Mouse (Mus musculus): ENCODE results near the gene Dnah8. TPM values are rescaled to one million over a fixed set of nuclear protein-coding genes. Genes with fewer than 3 reads are reported as not detected.

Dnah8 gene
- polyA plus RNA-seq, 1 experiment from 2014 or later, result 0.43 TPM

DNA sequence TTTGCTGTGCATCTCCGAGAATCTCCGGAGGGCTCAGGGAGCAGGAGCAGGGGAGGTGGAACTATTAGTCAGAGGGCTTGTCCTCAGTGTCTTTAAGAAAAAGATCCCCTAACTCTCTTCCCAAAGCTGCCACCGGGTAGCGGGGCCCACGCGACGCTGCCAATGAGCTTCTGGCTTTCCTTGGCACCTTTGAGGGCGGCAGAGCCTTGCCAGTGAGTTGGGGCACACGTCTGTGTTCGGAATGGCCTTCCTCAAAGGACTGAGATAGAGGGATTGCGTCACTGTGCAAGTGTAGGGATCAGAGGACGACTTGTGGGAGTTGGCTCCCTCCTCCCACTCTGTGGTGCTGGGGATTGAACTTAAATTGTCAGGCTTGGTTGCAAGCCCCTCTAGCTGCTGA is 125.2 kb downstream of the Dnah8 start:
- WGBS, result 84% methylated on average over 12 of the region's 12 CpGs
- no peaks in the 10 kb centered on the region for H3K4me1 ChIP-seq (replicated peaks; ENCODE audit: insufficient read depth, low read length)
- ATAC-seq (replicated peaks; ENCODE audit: low FRiP score, low read depth), result no peak

DNA sequence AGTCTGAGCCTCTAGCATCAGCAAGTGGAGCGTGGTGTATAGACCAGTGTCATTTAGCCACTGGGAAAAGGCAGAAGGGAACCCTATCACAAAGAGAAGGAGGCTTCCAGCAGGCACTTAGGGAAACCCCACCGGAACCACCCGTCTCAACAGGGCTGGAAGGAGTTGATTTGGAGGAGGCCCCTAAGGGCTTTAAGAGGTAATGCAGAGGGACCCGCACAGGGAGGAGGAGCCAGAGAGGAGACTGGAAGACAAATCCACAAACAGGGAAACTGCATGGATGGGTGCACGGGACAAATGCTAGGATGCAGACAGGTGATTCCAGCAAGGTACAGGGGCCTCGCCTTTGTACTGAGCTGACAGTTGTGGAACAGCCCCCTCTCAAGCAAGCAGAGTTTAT is 126.1 kb downstream of the Dnah8 start:
- ATAC-seq (replicated peaks; ENCODE audit: low FRiP score, low read depth), result no peak
- peak; percentile 12 for DNase-seq (ENCODE audit: low spot score)
- Histone ChIP-seq H3K4me3 (replicated peaks; ENCODE audit: low read depth, low read length) (no peak overlapping the region), H3K9me3 (replicated peaks; ENCODE audit: low read length) (no peaks in the 10 kb centered on the region), H3K36me3 (ENCODE audit: insufficient read depth, low read length) (no peaks in the 10 kb centered on the region), H3K27ac (no peak overlapping the region), H3K27me3 (ENCODE audit: insufficient read depth, low read length) (no peaks in the 10 kb centered on the region), H3K4me2 (ENCODE audit: low read length) (no peak overlapping the region), H3K9ac (ENCODE audit: low read depth, low read length) (no peak overlapping the region), H3K4me1 (replicated peaks; ENCODE audit: insufficient read depth, low read length) (no peaks in the 10 kb centered on the region)
- WGBS, result 37% methylated on average over 6 of the region's 6 CpGs
- no peak; the same call in 1 of the 2 replicates for TF ChIP-seq CTCF (IDR thresholded peaks at IDR 0.05; ENCODE audit: low read depth)

More for the DNA sequence above, 125.2 kb downstream of the Dnah8 start:
- H3K9ac ChIP-seq (ENCODE audit: low read depth, low read length), result no peak overlapping the region
- no peak for TF ChIP-seq CTCF (IDR thresholded peaks at IDR 0.05; ENCODE audit: low read depth)
- DNase-seq (ENCODE audit: low spot score), result no peak
- no peaks in the 10 kb centered on the region for H3K27me3 ChIP-seq (ENCODE audit: insufficient read depth, low read length)
- H3K36me3 ChIP-seq (ENCODE audit: insufficient read depth, low read length), result no peaks in the 10 kb centered on the region
- no peaks in the 10 kb centered on the region for H3K9me3 ChIP-seq (replicated peaks; ENCODE audit: low read length)
- no peak overlapping the region for H3K27ac ChIP-seq
- no peak overlapping the region for H3K4me2 ChIP-seq (ENCODE audit: low read length)
- no peak overlapping the region for H3K4me3 ChIP-seq (replicated peaks; ENCODE audit: low read depth, low read length)

DNA sequence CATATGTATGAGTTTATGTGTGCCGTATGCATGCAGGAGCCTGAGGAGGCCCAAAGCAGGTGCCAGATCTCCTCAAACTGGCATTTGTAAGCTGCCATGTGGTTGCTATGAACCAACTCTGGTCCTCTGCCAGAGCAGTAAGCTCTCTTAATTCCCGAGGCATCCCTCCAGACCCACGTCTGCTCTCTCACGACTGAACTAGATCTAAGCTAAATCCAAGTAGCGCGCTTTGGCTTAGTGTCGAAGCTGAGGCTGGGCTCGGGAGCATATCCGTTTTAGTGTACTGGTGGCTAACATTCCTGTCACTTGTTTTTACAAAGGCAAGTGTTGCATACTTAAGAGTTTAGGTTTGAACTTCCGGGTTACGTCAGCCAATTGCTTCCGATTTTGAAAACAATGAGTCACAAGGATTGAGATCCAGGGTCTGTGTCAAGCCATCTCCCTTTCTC is 128.2 kb downstream of the Dnah8 start:
- Histone ChIP-seq H3K9me3 (replicated peaks; ENCODE audit: low read length) (no peaks in the 10 kb centered on the region), H3K4me1 (replicated peaks; ENCODE audit: insufficient read depth, low read length) (no peaks in the 10 kb centered on the region), H3K4me2 (ENCODE audit: low read length) (no peak overlapping the region), H3K36me3 (ENCODE audit: insufficient read depth, low read length) (no peaks in the 10 kb centered on the region), H3K4me3 (replicated peaks; ENCODE audit: low read depth, low read length) (no peak overlapping the region), H3K9ac (ENCODE audit: low read depth, low read length) (no peak overlapping the region), H3K27me3 (ENCODE audit: insufficient read depth, low read length) (no peaks in the 10 kb centered on the region), H3K27ac (no peak overlapping the region)
- no peak for TF ChIP-seq CTCF (IDR thresholded peaks at IDR 0.05; ENCODE audit: low read depth)
- DNase-seq (ENCODE audit: low spot score) (no peak), ATAC-seq (replicated peaks; ENCODE audit: low FRiP score, low read depth) (no peak)
- 76% methylated on average over 12 of the region's 12 CpGs for WGBS

DNA sequence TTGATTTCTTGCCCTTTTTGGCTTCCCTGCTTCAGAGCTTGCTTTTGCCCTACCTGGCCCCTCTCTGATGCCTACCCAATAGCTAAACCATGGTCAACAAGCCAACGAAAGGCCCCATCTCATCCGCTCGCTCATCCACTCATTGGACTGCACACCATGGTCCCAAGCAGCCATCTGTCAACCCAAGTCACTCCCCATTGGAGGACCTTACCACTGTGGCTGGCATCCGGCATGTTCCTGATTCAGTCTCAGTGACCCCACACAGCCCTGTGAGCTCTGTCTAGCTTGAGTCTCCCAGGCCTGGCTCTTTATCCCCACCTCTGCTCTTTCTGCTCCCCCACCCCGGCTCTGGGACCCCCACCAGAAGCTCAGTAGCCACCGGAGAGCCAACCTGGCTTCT is 129.0 kb downstream of the Dnah8 start:
- ATAC-seq (replicated peaks; ENCODE audit: low FRiP score, low read depth), result no peak
- H3K4me1 ChIP-seq (replicated peaks; ENCODE audit: insufficient read depth, low read length), result no peaks in the 10 kb centered on the region
- no peak for DNase-seq (ENCODE audit: low spot score)
- no peaks in the 10 kb centered on the region for H3K27me3 ChIP-seq (ENCODE audit: insufficient read depth, low read length)
- WGBS, result 76% methylated on average over 6 of the region's 6 CpGs
- no peaks in the 10 kb centered on the region for H3K36me3 ChIP-seq (ENCODE audit: insufficient read depth, low read length)
- H3K4me2 ChIP-seq (ENCODE audit: low read length), result no peak overlapping the region
- no peak overlapping the region for H3K4me3 ChIP-seq (replicated peaks; ENCODE audit: low read depth, low read length)
- no peak for TF ChIP-seq CTCF (IDR thresholded peaks at IDR 0.05; ENCODE audit: low read depth)
- H3K9me3 ChIP-seq (replicated peaks; ENCODE audit: low read length), result no peaks in the 10 kb centered on the region
- H3K27ac ChIP-seq, result 0 out of 2 replicates have a peak overlapping the region, but pooled peaks have one; percentile 47
- no peak overlapping the region for H3K9ac ChIP-seq (ENCODE audit: low read depth, low read length)

DNA sequence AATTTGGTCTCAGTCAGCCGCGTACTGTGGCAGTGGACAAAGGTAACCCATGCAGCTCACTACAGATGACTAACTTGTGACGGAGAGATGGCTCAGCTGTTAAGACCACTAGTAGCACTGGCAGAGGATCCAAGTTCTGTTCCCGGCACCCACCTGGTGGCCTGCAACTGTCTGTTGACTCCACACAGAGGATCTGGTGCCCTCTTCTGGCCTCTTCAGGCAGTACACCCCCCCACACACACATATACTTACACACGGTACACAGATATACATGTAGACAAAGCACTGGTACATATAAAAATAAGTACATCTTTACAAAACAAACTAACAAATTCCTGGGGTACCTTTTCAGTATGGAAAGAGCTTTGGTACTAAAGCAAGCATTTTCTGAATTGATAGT is 132.6 kb downstream of the Dnah8 start:
- Histone ChIP-seq H3K9me3 (replicated peaks; ENCODE audit: low read length) (no peaks in the 10 kb centered on the region), H3K27ac (no peak overlapping the region), H3K4me2 (ENCODE audit: low read length) (no peak overlapping the region), H3K27me3 (ENCODE audit: insufficient read depth, low read length) (no peaks in the 10 kb centered on the region), H3K36me3 (ENCODE audit: insufficient read depth, low read length) (no peaks in the 10 kb centered on the region), H3K4me3 (replicated peaks; ENCODE audit: low read depth, low read length) (no peak overlapping the region), H3K4me1 (replicated peaks; ENCODE audit: insufficient read depth, low read length) (no peaks in the 10 kb centered on the region), H3K9ac (ENCODE audit: low read depth, low read length) (no peak overlapping the region)
- 94% methylated on average over 5 of the region's 5 CpGs for WGBS
- TF ChIP-seq CTCF (IDR thresholded peaks at IDR 0.05; ENCODE audit: low read depth), result no peak
- ATAC-seq (replicated peaks; ENCODE audit: low FRiP score, low read depth) (no peak), DNase-seq (ENCODE audit: low spot score) (no peak)

DNA sequence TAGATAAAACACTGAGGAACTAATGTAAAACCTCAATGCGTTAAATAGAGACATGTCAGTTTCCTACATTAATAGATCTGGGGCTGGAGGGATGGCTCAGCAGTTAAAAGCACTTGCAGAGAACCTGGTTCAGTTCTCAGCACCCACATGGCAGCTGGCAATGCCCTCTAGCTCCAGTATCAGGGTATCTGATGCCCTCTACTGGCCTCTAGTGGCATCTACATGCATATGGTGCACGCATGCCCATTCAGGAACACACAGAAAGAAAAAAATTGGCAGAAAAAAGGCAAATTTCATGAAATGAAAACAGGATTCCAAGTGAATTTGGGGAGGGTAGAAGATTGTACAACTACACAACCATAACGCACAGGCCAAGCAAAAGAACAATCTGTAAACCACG is 136.2 kb downstream of the Dnah8 start:
- Histone ChIP-seq H3K36me3 (ENCODE audit: insufficient read depth, low read length) (no peaks in the 10 kb centered on the region), H3K4me2 (ENCODE audit: low read length) (no peak overlapping the region), H3K4me3 (replicated peaks; ENCODE audit: low read depth, low read length) (no peak overlapping the region), H3K27me3 (ENCODE audit: insufficient read depth, low read length) (no peaks in the 10 kb centered on the region), H3K9me3 (replicated peaks; ENCODE audit: low read length) (no peaks in the 10 kb centered on the region), H3K4me1 (replicated peaks; ENCODE audit: insufficient read depth, low read length) (no peaks in the 10 kb centered on the region), H3K27ac (no peak overlapping the region), H3K9ac (ENCODE audit: low read depth, low read length) (no peak overlapping the region)
- DNase-seq (ENCODE audit: low spot score), result no peak
- 0 out of 2 replicates have a peak, but pooled peaks have one; percentile 2 for TF ChIP-seq CTCF (IDR thresholded peaks at IDR 0.05; ENCODE audit: low read depth)
- ATAC-seq (replicated peaks; ENCODE audit: low FRiP score, low read depth), result no peak
- 96% methylated on average over 4 of the region's 4 CpGs for WGBS

DNA sequence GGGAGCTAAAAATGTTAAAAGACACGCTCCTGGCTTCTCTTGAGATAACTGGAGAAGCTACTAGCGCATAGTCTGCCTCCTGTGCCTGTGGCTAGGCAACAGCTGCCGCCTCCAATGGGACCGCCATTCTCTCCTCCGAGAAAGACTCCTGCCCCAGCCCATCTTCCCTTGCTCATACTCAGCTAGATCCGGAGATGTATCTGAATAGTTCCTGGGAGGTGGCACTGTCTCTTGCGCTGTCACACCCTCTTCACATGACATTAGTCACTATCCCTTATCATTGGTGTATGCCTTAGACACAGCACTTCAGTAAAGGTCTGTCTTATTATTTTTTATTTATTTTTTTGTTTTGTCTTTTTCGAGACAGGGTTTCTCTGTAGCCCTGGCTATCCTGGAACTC is 140.1 kb downstream of the Dnah8 start:
- TF ChIP-seq CTCF (IDR thresholded peaks at IDR 0.05; ENCODE audit: low read depth), result no peak
- WGBS, result 96% methylated on average over 8 of the region's 8 CpGs
- no peak overlapping the region for H3K4me3 ChIP-seq (replicated peaks; ENCODE audit: low read depth, low read length)
- no peak for DNase-seq (ENCODE audit: low spot score)
- no peaks in the 10 kb centered on the region for H3K9me3 ChIP-seq (replicated peaks; ENCODE audit: low read length)
- H3K36me3 ChIP-seq (ENCODE audit: insufficient read depth, low read length), result no peaks in the 10 kb centered on the region
- ATAC-seq (replicated peaks; ENCODE audit: low FRiP score, low read depth), result no peak
- no peak overlapping the region for H3K9ac ChIP-seq (ENCODE audit: low read depth, low read length)
- no peak overlapping the region for H3K27ac ChIP-seq
- H3K27me3 ChIP-seq (ENCODE audit: insufficient read depth, low read length), result no peaks in the 10 kb centered on the region
- no peak overlapping the region for H3K4me2 ChIP-seq (ENCODE audit: low read length)
- H3K4me1 ChIP-seq (replicated peaks; ENCODE audit: insufficient read depth, low read length), result no peaks in the 10 kb centered on the region
